Mouse (Mus musculus): ENCODE measurements around the gene Pitpnm2.

- no peak for TF ChIP-seq POLR2A (IDR thresholded peaks at IDR 0.05; ENCODE audit: low read depth, low read length)
- no peak for TF ChIP-seq CTCF (conservative IDR thresholded peaks at IDR 0.05; ENCODE audit: insufficient read depth, insufficient read length, low read depth, low read length)
Observed at GRCm38 (mm10) chr5:124074845-124075307, 174.7 kb downstream of the Pitpnm2 start.
